Mouse (Mus musculus) ES-E14 (cell line): ENCODE results near the gene Trmt2b. TPM values are rescaled to one million over a fixed set of nuclear protein-coding genes. Genes with fewer than 3 reads are reported as not detected.

Experiments used
- DNase-seq: peaks from one replicate; pipeline ENCODE4 v3.0.0-alpha.2; 2013; ENCODE audit warnings: low read depth, low spot score
- H3K27ac ChIP-seq: 2 replicates; pipeline ENCODE4 v1.5.1; 2012; ENCODE audit warnings: low read depth, mild to moderate bottlenecking, low read length, moderate library complexity, mixed read lengths; ENCODE audit not compliant: poor library complexity, insufficient read depth, severe bottlenecking
- H3K36me3 ChIP-seq: 2 replicates; pipeline ENCODE4 v1.6.1; 2012; ENCODE audit warnings: mild to moderate bottlenecking, low read length, moderate library complexity, mixed read lengths; ENCODE audit not compliant: control insufficient read depth, poor library complexity, insufficient read depth, severe bottlenecking
- H3K4me1 ChIP-seq, 2 experiments: fragments of 150-350 bp in 1 of 2; sonication (generic) in 1 of 2; 2 replicates each; pipeline ENCODE4 v1.6.1; 2012; ENCODE audit warnings: low read length in 2 of 2, mild to moderate bottlenecking in 1 of 2, mixed read lengths in 1 of 2; ENCODE audit not compliant: control insufficient read depth in 2 of 2, insufficient read depth in 2 of 2, poor library complexity in 1 of 2
- H3K4me3 ChIP-seq, 2 experiments: fragments of 150-350 bp in 1 of 2; sonication (generic) in 1 of 2; 2 replicates each; pipeline ENCODE4 v1.5.1; 2012; ENCODE audit warnings: low read length in 2 of 2, low read depth in 1 of 2, mild to moderate bottlenecking in 1 of 2, mixed read lengths in 1 of 2; ENCODE audit not compliant: insufficient read depth in 1 of 2, poor library complexity in 1 of 2, severe bottlenecking in 1 of 2
- H3K9ac ChIP-seq: 2 replicates; pipeline ENCODE4 v1.6.1; 2012; ENCODE audit warnings: low read depth, mild to moderate bottlenecking, low read length, mixed read lengths; ENCODE audit not compliant: poor library complexity, insufficient read depth, severe bottlenecking
- H3K9me3 ChIP-seq: fragments of 150-350 bp; sonication (generic); 2 replicates; pipeline ENCODE4 v1.6.1; 2012; ENCODE audit warnings: low read depth, mild to moderate bottlenecking, low read length; ENCODE audit not compliant: control insufficient read depth, insufficient read depth
- CHD2 ChIP-seq: IDR thresholded peaks from 2 replicates; pipeline ENCODE4 v1.6.1; 2014; ENCODE audit warnings: mild to moderate bottlenecking, low read depth, low read length, inconsistent platforms
- HCFC1 ChIP-seq: IDR thresholded peaks from 2 replicates; pipeline ENCODE4 v1.6.1; 2012; ENCODE audit warnings: low read length, inconsistent platforms, borderline replicate concordance; ENCODE audit not compliant: insufficient read depth
- MAFK ChIP-seq: IDR thresholded peaks from 2 replicates; pipeline ENCODE4 v1.6.1; 2014; ENCODE audit warnings: mild to moderate bottlenecking, low read depth, low read length, inconsistent platforms; ENCODE audit not compliant: insufficient read depth
- ZC3H11A ChIP-seq: IDR thresholded peaks from 2 replicates; pipeline ENCODE4 v1.6.1; 2012; ENCODE audit warnings: low read depth, mild to moderate bottlenecking, inconsistent platforms, low read length, borderline replicate concordance
- ZNF384 ChIP-seq: IDR thresholded peaks from 2 replicates; pipeline ENCODE4 v1.6.1; 2012; ENCODE audit warnings: low read depth, low read length, inconsistent platforms
- in situ Hi-C, 2 experiments: fragments of 600-800 bp; cut with MboI; formaldehyde crosslinking; loops; one replicate each; pipeline ENCODE4 v1.15.1; 2025; ENCODE audit warnings: low sequenced_read_pairs in 2 of 2, inconsistent platforms in 1 of 2; ENCODE audit not compliant: unreplicated experiment in 2 of 2
- total RNA-seq: library from RNA; depleted of rRNA; stranded (reverse); fragments of 300-350 nt; gene quantifications from 2 replicates; pipeline ENCODE4 v1.2.3, GENCODE M21; 2012

Trmt2b gene
- total RNA-seq, 1 experiment, result 2.9 TPM

DNA sequence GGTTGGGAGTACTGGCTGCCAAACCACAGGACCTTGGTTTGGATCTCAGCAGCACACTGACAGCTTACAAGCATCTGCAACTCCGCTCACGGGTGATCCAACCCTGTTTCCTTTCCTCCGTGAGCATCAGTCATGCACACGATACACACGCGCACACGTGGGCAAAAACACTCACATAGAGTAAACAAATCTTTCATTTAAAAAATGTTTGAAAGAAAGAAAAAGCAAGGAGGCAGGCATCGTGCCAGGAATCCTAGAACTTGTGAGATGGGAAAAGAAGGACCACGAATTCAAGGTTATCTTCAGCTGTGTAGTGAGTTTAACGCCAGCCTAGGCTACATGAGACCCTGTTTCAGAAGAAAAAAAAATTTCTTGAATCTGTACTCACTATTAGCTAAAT, 30.8 kb downstream of the Trmt2b start:
- no peak for DNase-seq
- Histone ChIP-seq H3K9ac (no peak overlapping the region), H3K36me3 (no peaks in the 10 kb centered on the region), H3K4me1 (no peaks in the 10 kb centered on the region), H3K9me3 (no peaks in the 10 kb centered on the region), H3K4me3 (no peak overlapping the region), H3K27ac (no peak overlapping the region)
- in situ Hi-C loops, result no loop called here
- TF ChIP-seq MAFK, result no peak

DNA sequence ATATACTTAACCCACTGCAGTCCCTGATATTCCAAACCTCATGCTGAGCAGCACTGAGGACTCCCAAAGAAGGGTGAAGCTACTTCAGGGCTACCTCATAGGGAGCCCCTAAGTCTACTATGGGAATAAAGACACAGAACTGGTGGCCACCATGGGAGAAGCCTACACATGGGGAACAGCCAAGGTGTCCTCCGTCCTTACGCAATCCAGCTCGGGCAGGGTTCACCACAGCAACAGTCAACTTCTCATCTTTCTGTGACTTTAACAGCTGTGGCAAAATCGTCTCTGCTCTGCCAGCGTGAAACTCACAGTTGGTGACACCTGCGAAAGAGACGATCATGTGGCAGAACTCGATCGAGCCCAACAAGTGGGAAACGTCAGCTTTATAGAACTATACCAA, 38.5 kb downstream of the Trmt2b start:
- no peak for TF ChIP-seq ZNF384
- TF ChIP-seq ZC3H11A, result no peak
- TF ChIP-seq MAFK, result no peak
- no peak for TF ChIP-seq HCFC1
- TF ChIP-seq CHD2, result no peak
- no peaks in the 10 kb centered on the region for H3K9me3 ChIP-seq
- H3K27ac ChIP-seq, result no peak overlapping the region
- H3K36me3 ChIP-seq, result no peaks in the 10 kb centered on the region
- no peak for DNase-seq
- no peak overlapping the region for H3K9ac ChIP-seq
- in situ Hi-C loops, result no loop called here
- no peak overlapping the region for H3K4me3 ChIP-seq
- H3K4me1 ChIP-seq, result no peaks in the 10 kb centered on the region

DNA sequence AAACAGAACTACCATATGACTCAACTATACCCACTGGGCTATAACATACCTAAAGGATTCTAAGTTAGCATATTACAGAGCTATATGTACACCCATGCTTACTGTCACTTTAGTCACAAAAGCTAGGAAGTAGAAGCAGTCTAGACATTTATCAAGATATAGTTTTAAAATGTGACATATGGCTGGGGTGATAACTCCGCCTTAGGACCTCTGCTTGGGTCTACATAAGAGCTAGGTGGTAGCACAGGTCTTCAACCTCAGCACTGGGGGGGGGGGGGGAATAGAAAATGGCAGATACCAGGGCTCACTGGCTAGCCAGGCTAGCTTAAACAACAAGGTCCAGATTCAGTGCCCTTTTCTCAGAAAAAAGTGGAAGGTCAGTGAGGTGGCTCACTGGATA, 43.7 kb downstream of the Trmt2b start:
- no peaks in the 10 kb centered on the region for H3K36me3 ChIP-seq
- no peak overlapping the region for H3K27ac ChIP-seq
- H3K9ac ChIP-seq, result no peak overlapping the region
- TF ChIP-seq ZC3H11A (no peak), ZNF384 (no peak), MAFK (no peak), CHD2 (no peak), HCFC1 (no peak)
- H3K4me1 ChIP-seq, result no peaks in the 10 kb centered on the region
- in situ Hi-C loops, result no loop called here
- DNase-seq, result no peak
- H3K4me3 ChIP-seq, result no peak overlapping the region
- no peaks in the 10 kb centered on the region for H3K9me3 ChIP-seq

DNA sequence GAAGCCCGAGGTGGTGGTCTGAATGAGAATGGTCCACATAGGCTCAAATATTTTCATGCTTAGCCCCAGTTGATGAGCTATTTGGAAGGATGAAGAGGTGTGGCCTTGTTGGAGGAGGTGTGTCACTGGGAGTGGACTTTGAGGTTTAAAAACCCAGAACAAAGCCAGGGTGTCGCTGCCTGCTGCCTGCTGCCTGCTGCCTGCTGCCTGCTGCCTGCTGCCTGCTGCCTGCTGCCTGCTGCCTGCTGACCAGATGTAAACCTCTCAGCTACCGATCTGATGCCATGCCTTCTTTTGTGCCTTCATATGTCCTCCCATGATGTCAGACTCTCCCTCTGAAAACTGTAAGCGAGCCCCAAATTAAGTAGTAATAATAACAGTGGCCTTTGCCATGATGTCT, 54.9 kb downstream of the Trmt2b start, which contains the start of gene Nox1:
Gene Nox1, minus strand, starts transcription at position 101 of the 400 bp plus-strand sequence.
- Histone ChIP-seq H3K36me3 (no peaks in the 10 kb centered on the region), H3K9ac (no peak within 1 kb of the TSS), H3K27ac (no peak within 1 kb of the TSS), H3K4me1 (no peaks in the 10 kb centered on the region), H3K9me3 (no peaks in the 10 kb centered on the region), H3K4me3 (no peak within 1 kb of the TSS)
- in situ Hi-C loops, result no loop called here
- TF ChIP-seq HCFC1 (no peak), MAFK (no peak), ZC3H11A (no peak), CHD2 (no peak), ZNF384 (no peak)
- DNase-seq, result no peak

DNA sequence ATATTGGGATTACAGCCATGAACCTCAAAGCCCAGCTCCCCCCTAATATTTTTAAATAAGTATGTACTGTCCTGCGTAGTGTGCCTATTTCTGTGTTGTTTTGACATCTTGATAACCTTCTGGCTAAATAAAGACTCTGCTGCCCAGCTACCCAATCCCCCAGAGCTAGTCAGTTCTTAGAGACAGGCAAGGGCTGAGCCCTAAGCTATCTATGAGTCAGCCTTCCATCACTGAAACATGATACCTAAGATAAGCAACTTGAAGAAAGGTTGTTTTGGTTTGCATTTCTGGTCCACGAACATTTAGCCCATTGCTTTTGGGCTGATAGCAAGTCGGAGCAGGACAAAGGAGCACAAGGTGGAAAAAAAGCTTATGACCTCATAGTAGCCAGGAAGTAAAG, 56.2 kb downstream of the Trmt2b start:
- no peak overlapping the region for H3K27ac ChIP-seq
- no peak for DNase-seq
- no peak overlapping the region for H3K4me3 ChIP-seq
- no peak overlapping the region for H3K9ac ChIP-seq
- in situ Hi-C loops, result no loop called here
- H3K4me1 ChIP-seq, result no peaks in the 10 kb centered on the region
- no peaks in the 10 kb centered on the region for H3K9me3 ChIP-seq
- no peak for TF ChIP-seq ZC3H11A
- TF ChIP-seq HCFC1, result no peak
- TF ChIP-seq ZNF384, result no peak
- no peak for TF ChIP-seq CHD2
- no peak for TF ChIP-seq MAFK
- no peaks in the 10 kb centered on the region for H3K36me3 ChIP-seq
